Mouse (Mus musculus): ENCODE measurements around the gene Rbm44.

DNA sequence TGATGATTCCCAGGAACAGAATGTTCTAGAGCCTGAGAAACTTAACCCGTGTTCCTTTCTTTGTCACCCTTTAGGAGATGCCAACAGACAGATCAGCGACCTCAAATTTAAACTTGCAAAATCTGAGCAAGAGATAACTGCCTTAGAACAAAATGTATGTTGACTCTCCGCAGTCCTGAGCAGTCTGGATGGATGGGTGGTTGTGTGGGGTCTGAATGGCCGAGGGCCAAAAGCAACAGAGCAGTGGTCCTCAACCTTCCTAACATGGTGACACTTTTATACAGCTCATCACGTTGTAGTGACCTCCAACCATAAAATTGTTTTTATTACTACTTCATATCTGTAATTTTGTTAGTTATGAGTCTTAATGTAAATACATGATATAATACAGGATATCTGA, 21.9 kb upstream of the Rbm44 start:
- TF ChIP-seq CTCF (IDR thresholded peaks at IDR 0.05; ENCODE audit: borderline replicate concordance, insufficient read depth, low read depth, low read length) (no peak), POLR2A (IDR thresholded peaks at IDR 0.05; ENCODE audit: borderline replicate concordance, insufficient read depth, low read length) (no peak)

All from cerebellum, adult 2 months (tissue).